Mouse (Mus musculus) granulocyte monocyte progenitor cell, adult 5-6 weeks (primary cell): ENCODE results near the gene Pgm2. TPM values are rescaled to one million over a fixed set of nuclear protein-coding genes. Genes with fewer than 3 reads are reported as not detected.

Experiments used
- ATAC-seq: replicated peaks from 2 replicates; pipeline ENCODE4 v1.8.0; 2016; ENCODE audit warnings: mild to moderate bottlenecking, moderate TSS enrichment, inconsistent platforms; ENCODE audit not compliant: poor library complexity, severe bottlenecking
- total RNA-seq, 2 experiments: library from RNA; stranded (forward) in 1 of 2; stranded (reverse) in 1 of 2; fragments of 200-712, 200-1000 nt in 1 of 2; fragments of >200 nt in 1 of 2; fragmentation: Nextera tagmentation in 1 of 2; gene quantifications; 2 replicates each; pipeline ENCODE4 v1.2.3; 2014 to 2017

Gene Pgm2
- total RNA-seq, 2 experiments from 2014 or later = 28.0 to 35.1 TPM

GRCm38 (mm10) chr5:64168990-64169540, 76.3 kb downstream of the Pgm2 start:
- no peak for ATAC-seq

- no peak for ATAC-seq
Measured at GRCm38 (mm10) chr5:64172884-64173283, 80.1 kb downstream of the Pgm2 start.

- ATAC-seq = no peak
Measured at GRCm38 (mm10) chr5:64173302-64173701, 80.6 kb downstream of the Pgm2 start.

- ATAC-seq = no peak
Measured at GRCm38 (mm10) chr5:64174429-64174935, 81.7 kb downstream of the Pgm2 start.

Other genes starting within 250 kb of the Pgm2 start
- 7.3 and 16.2 TPM in 2 replicates for gene Rell1, start 124.1 kb upstream of the Pgm2 start, total RNA-seq (2014; fragmentation: Nextera tagmentation)
- gene Rell1, start 124.1 kb upstream of the Pgm2 start, total RNA-seq (2017) = 9.3 and 12.1 TPM in 2 replicates
- 17.5 and 18.5 TPM in 2 replicates for gene Tbc1d1, start 63.4 kb downstream of the Pgm2 start, total RNA-seq (2014; fragmentation: Nextera tagmentation)
- gene Tbc1d1, start 63.4 kb downstream of the Pgm2 start, total RNA-seq (2017) = 33.6 and 34.7 TPM in 2 replicates